Mouse (Mus musculus): ENCODE results near the gene Sfxn2.
"Not testable (repeated sequence)": the region's sequence is repeated elsewhere in the genome, so short reads cannot be mapped to it uniquely, and the experiment has no call there.

Gene Sfxn2

DNA sequence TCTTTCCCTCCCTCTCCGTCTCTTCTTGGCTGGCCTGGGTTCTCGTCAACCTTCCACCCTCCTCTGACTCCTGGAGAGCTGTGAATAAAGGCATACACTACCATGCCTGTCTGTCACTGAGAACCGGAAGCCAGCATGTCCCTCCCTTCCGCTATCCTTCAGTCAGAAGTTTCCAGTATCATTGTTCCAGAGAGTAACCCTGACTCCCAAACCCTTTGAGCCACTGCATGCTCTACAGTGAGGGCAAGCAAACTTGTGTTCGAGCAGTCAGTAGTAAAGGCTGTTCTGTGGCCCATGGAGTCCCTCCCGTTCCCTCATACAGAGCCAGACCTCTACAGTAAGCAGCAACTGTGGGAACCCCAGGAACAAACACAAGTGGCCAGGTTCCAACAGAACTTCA, 25.6 kb upstream of the Sfxn2 start:
- DNase-seq = no peak

DNA sequence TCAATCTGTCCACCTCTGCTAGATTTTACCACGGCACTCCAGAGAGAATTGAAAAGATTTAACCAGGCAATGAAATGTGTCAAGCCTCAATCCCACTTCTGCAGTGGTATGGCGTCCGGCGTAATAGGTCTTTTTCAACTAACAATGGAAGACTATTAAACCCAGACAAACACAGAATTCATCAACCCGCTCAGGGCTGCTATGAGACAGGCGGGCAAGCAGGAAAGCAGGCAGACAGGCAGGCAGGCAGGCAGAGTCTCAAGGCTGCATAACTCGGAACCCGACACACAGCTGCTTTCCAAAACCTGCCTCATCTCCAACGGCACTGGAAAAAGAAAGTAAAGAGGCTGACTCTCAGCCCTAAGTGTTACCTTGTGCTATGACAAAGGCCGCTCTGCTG, 25.1 kb upstream of the Sfxn2 start:
- no peak for DNase-seq

DNA sequence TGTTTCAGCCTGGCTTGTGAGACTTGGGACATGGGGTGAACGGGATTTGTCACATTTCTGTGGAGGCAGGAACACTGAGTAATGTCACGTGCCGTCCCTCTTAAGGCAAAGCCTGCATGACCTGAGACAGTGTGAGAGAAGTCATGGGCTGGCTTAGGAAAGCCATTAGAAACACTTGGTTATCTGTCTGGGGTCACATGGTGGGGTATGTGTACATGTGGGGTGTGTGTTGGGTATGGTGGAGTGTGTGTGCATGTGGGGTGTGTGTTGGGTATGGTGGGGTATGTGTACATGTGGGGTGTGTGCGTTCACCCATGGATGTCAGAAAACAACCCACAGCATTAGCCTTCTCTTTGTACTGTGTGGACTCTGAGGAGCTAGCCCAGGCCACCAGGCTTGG, 22.8 kb upstream of the Sfxn2 start:
- no peak for DNase-seq

- no peak for DNase-seq
Measured at GRCm38 (mm10) chr19:46552496-46552895, 20.7 kb upstream of the Sfxn2 start.

DNA sequence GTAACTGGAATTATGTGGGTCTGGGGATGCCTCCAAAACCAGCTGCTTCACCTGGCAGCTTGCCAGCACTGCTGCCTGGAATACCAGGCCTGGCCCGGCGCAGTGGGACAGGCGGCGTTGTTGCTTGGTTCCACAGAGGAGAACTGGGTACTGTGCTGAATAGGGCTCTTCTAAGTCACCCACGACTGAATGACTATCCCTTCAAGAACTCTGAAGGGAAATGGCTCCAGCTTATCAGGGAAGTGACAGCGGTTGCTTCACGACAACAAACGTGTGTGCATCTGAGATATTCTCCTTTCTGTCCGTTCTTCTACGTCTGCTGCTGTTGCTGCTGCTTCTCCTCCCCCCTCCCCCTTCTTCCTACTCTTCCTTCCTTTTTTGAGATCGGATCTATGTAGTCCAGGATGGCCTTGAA, 19.6 kb upstream of the Sfxn2 start:
- DNase-seq = peak; percentile 83

- DNase-seq = no peak
Measured at GRCm38 (mm10) chr19:46558009-46558408, 15.2 kb upstream of the Sfxn2 start.

GRCm38 (mm10) chr19:46558631-46559030, 14.5 kb upstream of the Sfxn2 start:
- no peak for DNase-seq

- DNase-seq = peak; percentile 76
Measured at GRCm38 (mm10) chr19:46562132-46562531, 11.0 kb upstream of the Sfxn2 start.

- peak; percentile 36 for DNase-seq
Measured at GRCm38 (mm10) chr19:46562581-46563515, 10.3 kb upstream of the Sfxn2 start.

DNA sequence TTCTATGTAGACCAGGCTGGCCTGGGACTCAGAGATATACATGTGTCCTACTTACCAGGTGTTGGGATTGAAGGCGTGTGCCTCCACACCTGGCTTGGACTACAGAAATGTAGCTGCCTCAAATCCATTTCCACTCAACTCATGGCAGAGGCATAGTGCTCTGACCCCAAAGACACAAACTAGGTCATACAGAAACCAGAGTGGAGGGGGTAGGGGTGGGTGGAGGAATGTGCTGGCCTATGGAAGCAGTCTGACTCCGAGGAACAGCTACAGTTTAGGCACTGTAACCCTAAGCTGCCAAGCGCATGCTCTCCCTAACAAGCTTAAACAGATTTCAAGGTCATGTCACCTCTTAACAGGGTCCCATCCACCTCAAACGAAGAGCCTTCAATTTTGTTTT, 9.6 kb upstream of the Sfxn2 start:
- DNase-seq = peak; percentile 42

DNA sequence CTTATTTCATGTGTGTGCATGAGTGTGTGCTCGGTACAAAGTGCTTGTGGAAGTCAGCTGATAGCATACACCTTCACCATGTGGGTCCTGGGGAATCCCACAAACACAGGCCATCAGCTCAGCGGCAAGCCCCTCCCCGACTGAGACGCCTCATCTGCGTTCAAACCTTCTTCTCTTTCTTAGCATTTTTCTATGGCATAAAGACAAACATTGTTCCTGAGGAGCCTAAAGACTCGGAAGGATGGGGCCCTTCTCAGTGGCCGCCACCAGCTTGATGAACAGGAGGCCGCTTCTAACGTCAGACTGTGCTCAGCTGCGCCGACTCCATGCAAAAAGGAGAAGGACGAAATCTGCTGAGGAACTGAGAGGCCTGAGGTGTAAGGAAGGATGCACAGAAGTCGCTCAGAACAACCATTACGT, 9.1 kb upstream of the Sfxn2 start:
- DNase-seq = no peak

GRCm38 (mm10) chr19:46571211-46571877, 1.8 kb upstream of the Sfxn2 start:
- not testable (repeated sequence) for DNase-seq

- peak; percentile 16 for DNase-seq
Measured at GRCm38 (mm10) chr19:46571878-46572244, 1.3 kb upstream of the Sfxn2 start.

- DNase-seq = no peak
Measured at GRCm38 (mm10) chr19:46572548-46572947, 617 bp upstream of the Sfxn2 start.

DNA sequence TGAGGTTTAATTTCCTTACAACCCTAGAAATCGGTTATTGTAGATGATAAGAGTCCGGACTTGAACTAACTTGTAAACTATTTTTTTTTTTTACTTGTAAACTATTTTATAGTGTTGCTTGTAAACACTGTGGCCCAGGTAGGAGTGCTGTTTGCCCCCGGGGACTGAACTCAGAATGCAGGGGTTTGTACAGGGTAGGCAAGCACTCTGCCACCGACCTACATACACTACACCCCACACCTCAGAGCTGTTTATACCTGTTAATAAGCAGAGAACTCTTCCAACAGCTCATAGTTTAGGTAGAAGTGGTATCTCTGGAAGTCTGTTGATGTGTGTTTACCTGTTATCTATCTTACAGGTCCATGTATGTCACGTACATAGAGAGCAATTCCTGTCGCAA, 825 bp downstream of the Sfxn2 start:
- DNase-seq = no peak

GRCm38 (mm10) chr19:46575196-46575595, 2.0 kb downstream of the Sfxn2 start:
- no peak for DNase-seq

DNA sequence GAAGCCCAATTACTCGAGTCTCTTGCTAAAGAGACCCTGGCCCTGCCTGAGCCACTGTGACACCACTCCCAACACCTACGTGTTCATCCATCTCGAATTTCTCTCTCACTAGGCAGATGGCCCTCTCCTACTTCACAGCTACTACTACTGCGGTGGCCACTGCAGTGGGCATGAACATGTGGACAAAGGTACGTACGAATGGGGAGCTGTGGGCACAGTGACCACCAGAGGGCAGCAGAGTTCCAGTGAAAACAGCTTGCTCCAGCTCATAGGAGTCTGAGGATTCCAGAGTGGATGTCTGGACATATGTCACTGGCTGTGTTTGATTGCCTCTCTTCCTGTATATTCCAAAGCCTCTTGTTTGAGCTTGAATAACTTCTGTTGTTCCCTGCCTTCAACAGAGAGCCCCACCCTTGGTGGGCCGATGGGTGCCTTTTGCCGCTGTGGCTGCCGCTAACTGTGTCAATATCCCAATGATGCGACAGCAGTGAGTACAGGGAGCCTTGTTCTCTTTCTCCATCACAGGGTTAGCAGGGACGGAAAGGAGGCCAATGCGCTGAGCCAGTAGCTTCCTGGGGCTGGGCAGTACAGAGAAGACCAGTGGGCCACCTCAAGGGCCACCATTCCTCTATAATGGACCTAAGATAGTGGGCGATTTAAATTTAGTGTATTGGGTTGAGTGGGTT, 14.8 kb downstream of the Sfxn2 start:
- DNase-seq = peak; percentile 89

DNA sequence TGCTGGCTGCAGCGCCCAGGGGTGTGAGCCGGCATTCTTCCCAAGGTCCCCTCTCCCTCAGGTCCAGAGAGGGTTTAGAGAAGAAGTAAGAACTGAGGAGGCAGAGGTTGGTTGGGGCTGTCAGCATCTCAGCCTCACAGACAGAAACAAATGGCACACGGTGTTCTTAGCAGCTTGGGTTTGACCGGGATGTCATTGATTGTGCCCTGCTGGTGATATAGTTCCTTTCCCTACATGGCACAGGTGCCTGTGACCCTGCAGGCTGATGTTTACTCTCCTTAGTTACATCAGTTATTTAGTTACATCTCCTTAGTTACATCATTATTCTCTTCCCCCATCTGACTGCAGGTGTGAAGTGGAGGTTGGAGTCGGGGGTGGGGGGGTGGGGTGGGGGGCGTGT, 18.4 kb downstream of the Sfxn2 start:
- no peak for DNase-seq

DNA sequence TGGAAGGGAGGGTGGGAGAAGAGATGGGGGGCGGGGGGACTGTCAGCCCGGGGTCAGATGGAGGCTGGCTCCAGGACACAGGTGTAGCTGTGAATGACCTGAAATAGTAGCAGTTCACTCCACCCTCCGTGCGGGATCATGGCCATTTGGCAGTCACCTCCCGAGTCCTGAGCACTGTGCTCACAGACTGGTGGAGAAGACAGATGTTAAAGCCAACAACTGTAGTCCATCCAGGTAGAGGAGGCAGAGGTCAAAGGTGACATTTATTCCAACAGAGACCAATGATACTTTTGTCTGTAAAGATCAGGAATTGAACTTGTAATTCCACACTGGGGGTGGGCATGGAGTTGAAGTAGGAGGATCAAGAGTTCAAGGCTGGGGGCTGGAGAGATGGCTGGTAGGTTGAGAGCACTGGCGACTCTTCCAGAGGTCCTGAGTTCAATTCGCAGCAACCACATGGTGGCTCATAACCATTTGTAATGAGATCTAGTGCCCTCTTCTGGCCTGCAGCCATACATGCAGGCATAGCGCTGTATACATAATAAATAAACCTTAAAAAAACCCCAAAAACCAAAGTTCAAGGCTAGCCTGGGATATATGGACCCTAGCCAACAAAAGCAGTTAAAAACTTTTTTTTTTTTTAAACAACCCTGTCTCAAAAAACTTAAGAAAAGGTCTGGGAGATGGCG, 19.7 kb downstream of the Sfxn2 start:
- DNase-seq = no peak

- no peak for DNase-seq
Measured at GRCm38 (mm10) chr19:46598187-46598586, 25.0 kb downstream of the Sfxn2 start.

- peak; percentile 100 for DNase-seq
Measured at GRCm38 (mm10) chr19:46598720-46599252, 25.6 kb downstream of the Sfxn2 start, which contains the start of gene Wbp1l. Wbp1l (plus strand) TSS chr19:46599084.

DNA sequence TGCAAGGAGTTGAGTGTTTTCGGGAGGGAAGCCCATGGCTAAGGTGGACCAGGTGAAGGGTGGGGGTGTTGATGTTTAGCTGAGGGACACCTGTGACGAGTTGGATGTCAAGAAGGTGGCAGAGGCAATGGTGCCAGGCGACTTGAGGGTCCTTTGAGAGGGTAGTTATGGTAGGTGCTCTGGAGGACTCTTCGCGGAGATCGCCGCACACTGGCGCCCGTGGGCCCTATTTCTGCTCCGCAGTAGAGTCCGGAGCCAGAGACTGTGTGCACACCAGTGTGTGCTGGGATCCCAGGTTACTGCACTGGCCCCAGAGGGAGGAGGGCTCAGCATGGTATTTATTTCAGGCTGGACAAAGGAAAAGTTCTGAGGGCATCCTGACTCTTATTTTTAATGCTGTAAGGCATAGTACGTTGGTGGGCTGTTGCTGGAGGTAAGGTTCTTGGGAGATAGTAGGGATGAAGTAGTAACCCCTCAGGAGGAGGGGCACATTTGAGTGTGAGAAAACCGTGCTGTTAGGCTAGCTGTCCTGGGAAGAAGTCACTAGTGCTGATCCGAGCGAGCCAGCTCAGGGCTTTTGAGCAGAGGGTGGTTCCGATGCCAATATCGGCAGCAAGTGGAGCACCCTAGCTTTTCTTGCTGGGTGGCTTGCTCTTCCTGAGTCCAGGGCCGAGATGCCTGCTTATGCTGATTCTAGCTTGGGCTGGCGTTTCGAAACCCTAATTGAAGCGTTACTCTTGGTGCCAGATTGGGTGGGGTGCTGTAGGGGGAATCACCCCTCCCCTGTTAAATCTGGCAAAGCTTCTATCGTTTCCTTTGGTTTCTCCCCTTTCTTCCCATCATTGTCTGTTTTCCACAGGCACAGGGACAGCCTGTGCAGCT, 26.5 kb downstream of the Sfxn2 start:
- DNase-seq = no peak

Measured in retina, postnatal 1 day (tissue).